Mouse (Mus musculus) limb, embryonic 11.5 days (tissue): Measurements from ENCODE around the gene Gm44503. TPM values are rescaled to one million over a fixed set of nuclear protein-coding genes. Genes with fewer than 3 reads are reported as not detected.
A peak's percentile ranks its signal among the peaks of the same experiment; 100 is the strongest.

Source experiments
- ATAC-seq: fragments of 200-750 bp; cut with Nextera tagmentation; 2 replicates; pipeline ENCODE4 v1.8.0; 2017; ENCODE audit warnings: low read depth; ENCODE audit not compliant: insufficient number of reproducible peaks, low FRiP score, low TSS enrichment
- DNase-seq: peaks from one replicate; pipeline ENCODE4 v3.0.0-alpha.2; 2015; ENCODE audit warnings: low spot score
- H3K27ac ChIP-seq: fragments of 300-500 bp; sonication (generic); replicated peaks from 2 replicates; pipeline ENCODE4 v1.5.1; 2014; ENCODE audit warnings: low read depth, mild to moderate bottlenecking, low read length
- H3K27me3 ChIP-seq: fragments of 300-500 bp; sonication (generic); 2 replicates; pipeline ENCODE4 v1.6.1; 2014; ENCODE audit warnings: mild to moderate bottlenecking, low read length, mixed read lengths; ENCODE audit not compliant: control insufficient read depth, insufficient read depth
- H3K36me3 ChIP-seq: fragments of 300-500 bp; sonication (generic); 2 replicates; pipeline ENCODE4 v1.6.1; 2014; ENCODE audit warnings: mild to moderate bottlenecking, low read length, moderate library complexity, mixed read lengths; ENCODE audit not compliant: control insufficient read depth, insufficient read depth
- H3K4me1 ChIP-seq: fragments of 300-500 bp; sonication (generic); 2 replicates; pipeline ENCODE4 v1.6.1; 2014; ENCODE audit warnings: low read length, mixed read lengths; ENCODE audit not compliant: control insufficient read depth, insufficient read depth
- H3K4me2 ChIP-seq: fragments of 300-500 bp; sonication (generic); 2 replicates; pipeline ENCODE4 v1.6.1; 2014; ENCODE audit warnings: low read depth, mild to moderate bottlenecking, moderate library complexity; ENCODE audit not compliant: severe bottlenecking
- H3K4me3 ChIP-seq: fragments of 300-500 bp; sonication (generic); 2 replicates; pipeline ENCODE4 v1.5.1; 2014; ENCODE audit warnings: low read depth, low read length
- H3K9ac ChIP-seq: fragments of 300-500 bp; sonication (generic); 2 replicates; pipeline ENCODE4 v1.6.1; 2014; ENCODE audit warnings: mild to moderate bottlenecking, low read length
- H3K9me3 ChIP-seq: fragments of 300-500 bp; sonication (generic); 2 replicates; pipeline ENCODE4 v1.6.1; 2016; ENCODE audit warnings: low read length; ENCODE audit not compliant: control insufficient read depth
- WGBS: fragments of 180-500 bp; shearing (Covaris S2); extraction: QIAGEN DNeasy Blood & Tissue Kit; methylation state at CpG from one replicate; pipeline ENCODE4 v1.1.7; 2014; 5-methylcytosine and 5-hydroxymethylcytosine counted together
- polyA plus RNA-seq: library from polyadenylated mRNA; unstranded; fragments of >200 nt; fragmentation: Nextera tagmentation; extraction: Ambion mirVana; gene quantifications from 2 replicates; pipeline ENCODE4 v1.2.1, GENCODE M21; 2014

Gene Gm44503
- 0.47 TPM in 1 of 2 replicates, not detected in the other for polyA plus RNA-seq

DNA sequence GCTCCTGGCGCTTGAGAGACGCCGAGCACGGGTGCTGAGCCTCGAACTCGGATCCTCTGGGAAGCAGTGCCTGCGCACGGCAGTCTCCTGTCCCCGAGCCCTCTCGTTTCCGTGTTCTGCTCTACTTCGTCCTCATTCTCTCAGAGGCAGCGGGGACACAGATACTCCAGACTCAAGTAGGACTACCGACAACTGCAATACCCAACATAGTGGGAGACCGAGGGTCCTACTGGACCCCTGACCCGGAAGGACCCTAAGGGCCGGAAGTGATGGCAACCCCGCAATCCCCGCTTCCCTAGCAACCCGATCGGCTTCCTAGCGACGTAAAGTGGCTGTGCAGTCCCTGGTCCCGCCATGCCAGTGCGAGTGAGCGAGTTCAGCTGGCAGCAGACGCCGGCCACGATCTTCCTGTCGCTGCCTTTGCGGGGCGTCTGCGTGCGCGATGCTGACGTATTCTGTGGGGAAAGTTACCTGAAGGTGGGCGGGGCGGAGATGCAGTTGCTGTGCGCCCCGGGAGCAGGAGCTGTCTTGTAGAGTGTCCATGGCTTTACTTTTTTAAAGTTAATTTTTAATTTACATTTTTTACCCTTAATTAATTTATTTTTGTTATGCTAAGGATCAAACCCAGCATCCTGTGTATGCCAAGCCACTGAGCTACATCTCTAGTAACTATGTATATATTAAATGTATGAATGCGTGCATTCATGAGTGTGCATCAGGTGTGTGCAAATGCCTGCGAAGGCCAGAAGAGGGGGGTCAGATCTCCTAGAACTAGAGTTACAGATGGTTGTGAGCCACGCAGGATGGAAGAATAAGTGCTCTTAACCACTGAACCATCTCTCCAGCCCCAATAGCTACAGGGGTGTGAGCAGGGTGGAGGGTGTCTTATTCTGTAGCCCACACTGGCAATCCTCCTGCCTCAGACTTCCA, at the start of gene Gm44503, which contains the start of gene Dyx1c1:
Gm44503 (plus strand) TSS at position 332 of the 930 bp plus-strand sequence.
Dyx1c1 (plus strand) TSS at position 265 of the 930 bp plus-strand sequence.
- ATAC-seq = peak; percentile 92

DNA sequence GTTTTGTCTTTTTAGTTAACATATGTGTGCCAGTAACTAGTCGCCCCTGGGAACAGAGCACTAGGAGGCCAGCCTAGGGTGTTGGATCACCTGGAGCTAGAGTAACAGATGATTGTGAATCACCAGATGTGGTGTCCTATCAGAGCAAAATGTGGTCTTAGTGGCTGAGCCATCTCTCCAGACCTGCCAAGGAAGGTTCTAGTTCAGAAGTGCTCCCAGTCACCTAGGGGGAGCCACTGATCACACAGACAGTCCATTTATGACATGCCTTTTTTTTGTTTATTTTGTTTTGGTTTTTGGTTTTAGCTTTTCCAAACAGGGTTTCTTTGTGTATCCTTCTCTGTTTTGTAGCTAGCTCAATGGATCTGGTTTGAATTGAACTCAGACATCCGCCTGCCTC, 47.3 kb upstream of the Gm44503 start:
- H3K9ac ChIP-seq = no peak overlapping the region
- no peak for ATAC-seq
- no peak overlapping the region for H3K27ac ChIP-seq
- H3K4me2 ChIP-seq = no peak overlapping the region
- H3K27me3 ChIP-seq = no peaks in the 10 kb centered on the region
- no peak for DNase-seq
- WGBS = 80% methylated on average over 2 of the region's 2 CpGs
- no peaks in the 10 kb centered on the region for H3K4me1 ChIP-seq
- H3K4me3 ChIP-seq = no peak overlapping the region
- 0 out of 2 replicates have a peak, but pooled peaks cover 4% of the 10 kb centered on the region for H3K36me3 ChIP-seq
- H3K9me3 ChIP-seq = no peaks in the 10 kb centered on the region

More for the DNA sequence above, at the start of gene Gm44503, which contains the start of gene Dyx1c1:
- H3K36me3 ChIP-seq = no peaks in the 10 kb centered on the region
- no peaks in the 10 kb centered on the region for H3K9me3 ChIP-seq
- H3K27me3 ChIP-seq = no peaks in the 10 kb centered on the region
- peak within 1 kb of the TSS; percentile 54 for H3K9ac ChIP-seq
- DNase-seq = peak; percentile 89
- H3K4me1 ChIP-seq = peaks cover 2% of the 10 kb centered on the region; the same call in 1 of the 2 replicates
- peak within 1 kb of the TSS; percentile 57 for H3K4me3 ChIP-seq
- WGBS = 2% methylated on average over 43 of the region's 43 CpGs
- no peak within 1 kb of the TSS; the same call in 1 of the 2 replicates for H3K27ac ChIP-seq
- H3K4me2 ChIP-seq = peak within 1 kb of the TSS; percentile 59

DNA sequence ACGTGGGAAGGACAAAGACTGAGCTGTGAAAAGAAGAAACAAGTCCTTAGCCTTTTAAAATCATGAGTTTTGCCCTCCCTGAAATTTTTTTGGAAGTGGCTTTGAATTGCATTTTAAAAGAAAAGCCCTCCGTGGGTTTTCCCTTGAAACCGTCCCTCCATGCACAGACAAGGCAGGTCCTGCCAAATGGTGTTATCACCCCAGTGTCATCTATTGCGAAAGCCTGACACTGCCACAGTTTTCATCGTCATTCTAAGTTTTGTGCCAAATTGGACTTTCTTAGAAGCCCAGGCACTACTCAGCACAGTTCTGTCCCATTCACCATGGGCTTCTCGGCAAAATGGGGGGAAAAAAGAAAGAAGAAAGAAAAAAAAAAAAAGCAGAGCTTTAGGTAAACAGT, 45.1 kb upstream of the Gm44503 start:
- ATAC-seq = no peak
- Histone ChIP-seq H3K27me3 (no peaks in the 10 kb centered on the region), H3K36me3 (0 out of 2 replicates have a peak, but pooled peaks cover 4% of the 10 kb centered on the region)

DNA sequence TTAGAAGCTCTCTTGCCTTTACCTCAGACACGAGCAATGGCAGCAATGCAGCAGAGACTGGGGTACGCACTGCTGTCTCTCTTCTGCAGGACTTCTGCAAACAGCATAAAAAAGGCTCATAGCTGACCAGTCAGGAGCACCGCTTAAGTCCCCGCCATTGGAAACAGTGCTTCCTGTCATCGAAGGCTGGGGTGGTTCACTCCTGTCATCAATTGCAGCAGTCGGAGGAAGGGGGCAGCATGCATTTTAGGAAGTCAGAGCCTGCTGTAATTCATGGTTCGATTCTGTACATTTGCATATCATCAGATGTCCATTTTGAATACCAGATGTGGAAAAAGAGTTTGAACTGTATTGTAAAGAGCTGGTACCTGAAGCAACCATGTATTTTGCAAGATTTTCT, 42.9 kb upstream of the Gm44503 start:
- no peak overlapping the region for H3K27ac ChIP-seq
- H3K27me3 ChIP-seq = no peaks in the 10 kb centered on the region
- no peak overlapping the region for H3K4me2 ChIP-seq
- no peak overlapping the region for H3K4me3 ChIP-seq
- no peak overlapping the region for H3K9ac ChIP-seq
- H3K4me1 ChIP-seq = no peaks in the 10 kb centered on the region
- WGBS = 80% methylated on average over 7 of the region's 7 CpGs
- no peaks in the 10 kb centered on the region for H3K9me3 ChIP-seq
- 0 out of 2 replicates have a peak, but pooled peaks cover 2% of the 10 kb centered on the region for H3K36me3 ChIP-seq
- DNase-seq (no peak), ATAC-seq (no peak)

More for the DNA sequence above, 45.1 kb upstream of the Gm44503 start:
- Histone ChIP-seq H3K4me3 (no peak overlapping the region), H3K9me3 (no peaks in the 10 kb centered on the region), H3K9ac (no peak overlapping the region), H3K4me2 (no peak overlapping the region), H3K27ac (no peak overlapping the region), H3K4me1 (no peaks in the 10 kb centered on the region)
- WGBS = 72% methylated on average over 6 of the region's 6 CpGs
- DNase-seq = no peak

DNA sequence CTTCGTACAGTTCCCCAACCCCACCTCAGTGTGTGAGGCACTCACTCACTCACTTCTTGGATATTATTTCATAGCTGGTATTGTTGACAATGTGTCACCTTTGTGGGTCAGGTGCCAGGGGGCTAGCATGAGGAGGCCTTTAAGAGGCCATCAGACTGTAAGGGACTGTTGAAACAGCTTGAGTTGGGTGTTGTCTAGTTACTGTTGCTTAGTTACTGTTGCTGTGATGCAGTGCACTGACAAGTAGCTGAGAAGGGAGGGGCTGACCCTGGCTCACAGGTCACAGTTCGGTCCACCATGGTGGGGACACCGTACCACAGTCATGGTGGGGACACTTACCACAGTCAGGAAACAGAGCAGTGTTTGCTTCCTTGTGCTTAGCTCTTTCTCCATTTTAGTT, 35.6 kb upstream of the Gm44503 start:
- Histone ChIP-seq H3K36me3 (no peaks in the 10 kb centered on the region), H3K27me3 (no peaks in the 10 kb centered on the region), H3K4me2 (no peak overlapping the region), H3K4me1 (peaks cover 6% of the 10 kb centered on the region; the same call in 1 of the 2 replicates), H3K9ac (no peak overlapping the region), H3K27ac (no peak overlapping the region), H3K9me3 (no peaks in the 10 kb centered on the region), H3K4me3 (no peak overlapping the region)
- ATAC-seq (no peak), DNase-seq (no peak)
- WGBS = 78% methylated on average over 3 of the region's 3 CpGs

DNA sequence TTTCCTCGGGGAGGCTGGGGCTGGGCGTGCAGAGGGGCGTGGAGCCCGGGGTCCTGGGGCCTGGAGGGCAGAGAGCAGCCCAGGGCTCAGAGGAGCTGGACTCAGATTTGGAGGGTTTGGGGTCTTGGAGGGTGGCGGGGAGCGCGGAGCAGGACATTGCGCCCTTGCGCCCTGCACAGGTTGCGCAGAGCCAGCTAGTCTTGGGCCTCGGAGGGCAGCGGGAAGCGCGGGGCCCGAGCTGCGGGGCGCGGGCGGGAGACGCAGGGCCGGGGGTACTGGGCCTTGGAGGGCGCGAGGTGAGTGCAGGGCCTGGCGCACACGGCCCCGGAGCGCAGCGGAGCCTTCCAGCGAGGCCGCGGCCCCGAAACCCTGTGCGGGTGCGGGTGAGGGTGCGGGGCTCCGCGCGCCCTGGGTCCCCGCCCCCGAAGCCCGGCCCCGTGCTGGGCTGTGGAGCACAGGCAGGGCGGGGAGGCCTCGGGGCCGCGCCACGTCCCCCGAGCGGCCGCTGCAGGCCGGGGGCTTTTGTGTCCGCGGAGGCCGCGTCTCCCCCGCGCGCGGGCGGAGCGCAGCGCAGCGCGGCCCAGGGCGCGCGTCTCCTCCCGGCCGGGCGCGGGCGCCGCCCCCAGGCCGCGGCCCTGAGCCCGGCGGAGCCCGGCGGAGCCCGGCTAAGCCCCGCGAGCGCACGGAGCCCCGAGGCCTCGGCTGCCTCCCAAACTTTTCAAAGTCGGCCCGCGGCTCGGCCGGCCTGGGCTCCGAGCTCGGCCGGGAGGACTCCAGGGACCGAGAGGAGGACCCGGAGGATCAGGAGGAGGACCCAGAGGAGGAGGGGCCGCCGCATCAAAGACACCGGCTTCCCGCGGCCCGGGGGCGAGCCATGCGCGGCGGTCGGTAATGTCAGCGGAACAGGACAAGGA, 33.4 kb upstream of the Gm44503 start, which contains the start of gene Pygo1:
Pygo1 (plus strand) TSS at position 625 of the 914 bp plus-strand sequence.
- peak within 1 kb of the TSS; percentile 80 for H3K4me3 ChIP-seq
- under 1% methylated on average over 70 of the region's 108 CpGs for WGBS
- peak within 1 kb of the TSS; percentile 98 for H3K9ac ChIP-seq
- no peaks in the 10 kb centered on the region; the same call in 1 of the 2 replicates for H3K36me3 ChIP-seq
- H3K9me3 ChIP-seq = no peaks in the 10 kb centered on the region
- H3K27ac ChIP-seq = peak within 1 kb of the TSS; percentile 86
- H3K4me2 ChIP-seq = peak within 1 kb of the TSS; percentile 90
- peaks cover 6% of the 10 kb centered on the region; the same call in 1 of the 2 replicates for H3K4me1 ChIP-seq
- DNase-seq = peak; percentile 81
- H3K27me3 ChIP-seq = no peaks in the 10 kb centered on the region
- peak; percentile 69 for ATAC-seq

DNA sequence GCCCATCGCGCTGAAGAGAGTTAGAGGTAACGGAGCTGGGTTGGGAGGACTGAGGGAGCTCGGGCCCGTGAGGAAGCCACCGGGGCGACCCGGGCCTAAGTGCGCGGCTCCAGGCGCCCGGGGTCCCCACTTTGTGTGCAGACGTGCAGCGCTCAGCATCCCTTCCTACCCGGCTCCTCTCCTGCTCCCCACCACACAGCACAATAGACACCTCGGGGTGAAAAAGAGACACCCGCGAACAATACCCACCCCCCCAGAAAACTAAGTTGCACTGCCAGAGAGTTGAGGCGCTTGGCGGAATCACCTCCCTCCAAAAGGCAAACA, 32.8 kb upstream of the Gm44503 start:
- Histone ChIP-seq H3K9ac (peak overlapping the region; percentile 98), H3K27me3 (no peaks in the 10 kb centered on the region), H3K4me3 (peak overlapping the region; percentile 80), H3K4me2 (peak overlapping the region; percentile 90), H3K36me3 (no peaks in the 10 kb centered on the region; the same call in 1 of the 2 replicates), H3K9me3 (no peaks in the 10 kb centered on the region), H3K27ac (peak overlapping the region; percentile 86), H3K4me1 (peaks cover 6% of the 10 kb centered on the region; the same call in 1 of the 2 replicates)
- DNase-seq (no peak), ATAC-seq (peak; percentile 41; the same call in 1 of the 2 replicates)
- 3% methylated on average over 20 of the region's 20 CpGs for WGBS
